Mouse (Mus musculus) spleen, adult 2 months (tissue): ENCODE results near the gene Lfng. TPM values are rescaled to one million over a fixed set of nuclear protein-coding genes. Genes with fewer than 3 reads are reported as not detected.

ENCODE experiments used
- DNase-seq, 2 experiments: peaks; one replicate each; pipeline versions ENCODE4 v3.0.0 to v3.0.0-alpha.2; 2012 to 2021; ENCODE audit warnings: low spot score in 2 of 2, low read depth in 1 of 2
- H3K27ac ChIP-seq: fragments of 200-500 bp; 2 replicates; pipeline ENCODE4 v1.5.1; 2012; ENCODE audit warnings: low read length, inconsistent platforms; ENCODE audit not compliant: insufficient read depth
- H3K27me3 ChIP-seq: fragments of 200-500 bp; 2 replicates; pipeline ENCODE4 v1.6.1; 2012; ENCODE audit warnings: mild to moderate bottlenecking, moderate library complexity, low read length, inconsistent platforms; ENCODE audit not compliant: control insufficient read depth, insufficient read depth
- H3K36me3 ChIP-seq: fragments of 200-500 bp; 2 replicates; pipeline ENCODE4 v1.6.1; 2012; ENCODE audit warnings: mild to moderate bottlenecking, low read length, inconsistent platforms; ENCODE audit not compliant: control insufficient read depth, insufficient read depth
- H3K4me1 ChIP-seq: fragments of 200-500 bp; 2 replicates; pipeline ENCODE4 v1.6.1; 2011; ENCODE audit warnings: inconsistent platforms; ENCODE audit not compliant: control insufficient read depth, insufficient read depth, insufficient read length
- H3K4me3 ChIP-seq: fragments of 200-500 bp; 2 replicates; pipeline ENCODE4 v1.5.1; 2011; ENCODE audit warnings: mild to moderate bottlenecking, inconsistent platforms; ENCODE audit not compliant: insufficient read depth, insufficient read length; ENCODE audit errors: extremely low read depth
- CTCF ChIP-seq: fragments of 200-500 bp; IDR thresholded peaks from 2 replicates; pipeline ENCODE4 v1.5.1; 2011; ENCODE audit warnings: mild to moderate bottlenecking, inconsistent platforms; ENCODE audit not compliant: insufficient read depth, insufficient read length, insufficient replicate concordance; ENCODE audit errors: extremely low read depth
- POLR2A ChIP-seq: fragments of 200-500 bp; IDR thresholded peaks from 2 replicates; pipeline ENCODE4 v1.6.1; 2011; ENCODE audit warnings: low read depth, low read length, inconsistent platforms
- WGBS: fragments of 180-500 bp; shearing (Covaris S2); methylation state at CpG from one replicate; pipeline ENCODE4 v1.1.7; 2018; 5-methylcytosine and 5-hydroxymethylcytosine counted together
- polyA plus RNA-seq: library from polyadenylated mRNA; depleted of rRNA; stranded (reverse); fragments of >200 nt; gene quantifications from 2 replicates; pipeline ENCODE4 v1.2.3, GENCODE M21; 2012

Lfng gene
- polyA plus RNA-seq, 1 experiment = 165 TPM

GRCm38 (mm10) chr5:140614837-140615236 lies 7.7 kb downstream of the Lfng start:
- Histone ChIP-seq H3K4me1 (peaks cover 38% of the 10 kb centered on the region), H3K27ac (peak overlapping the region; percentile 35), H3K36me3 (peaks cover 35% of the 10 kb centered on the region), H3K4me3 (no peak overlapping the region), H3K27me3 (no peaks in the 10 kb centered on the region)
- DNase-seq = no peak
- 67% methylated on average over 4 of the region's 4 CpGs for WGBS
- TF ChIP-seq POLR2A = no peak
- no peak for TF ChIP-seq CTCF

GRCm38 (mm10) chr5:140615321-140616109 lies 8.4 kb downstream of the Lfng start:
- Histone ChIP-seq H3K4me3 (no peak overlapping the region), H3K27ac (peak overlapping the region; percentile 92), H3K27me3 (no peaks in the 10 kb centered on the region), H3K4me1 (peaks cover 34% of the 10 kb centered on the region), H3K36me3 (peaks cover 35% of the 10 kb centered on the region)
- DNase-seq = no peak
- 67% methylated on average over 10 of the region's 10 CpGs for WGBS
- no peak for TF ChIP-seq CTCF
- TF ChIP-seq POLR2A = no peak

GRCm38 (mm10) chr5:140616110-140616503 lies 9.0 kb downstream of the Lfng start:
- no peaks in the 10 kb centered on the region for H3K27me3 ChIP-seq
- DNase-seq = no peak
- H3K4me3 ChIP-seq = no peak overlapping the region
- WGBS = 47% methylated on average over 6 of the region's 6 CpGs
- TF ChIP-seq CTCF = no peak
- no peak for TF ChIP-seq POLR2A
- peaks cover 31% of the 10 kb centered on the region for H3K4me1 ChIP-seq
- H3K36me3 ChIP-seq = peaks cover 34% of the 10 kb centered on the region
- H3K27ac ChIP-seq = peak overlapping the region; percentile 92

GRCm38 (mm10) chr5:140616691-140617090 lies 9.6 kb downstream of the Lfng start:
- peak in 1 of 2 experiments; percentile 67 for DNase-seq
- TF ChIP-seq POLR2A = no peak
- TF ChIP-seq CTCF = no peak
- H3K4me3 ChIP-seq = peak overlapping the region; percentile 0; the same call in 1 of the 2 replicates
- H3K36me3 ChIP-seq = peaks cover 31% of the 10 kb centered on the region
- H3K27me3 ChIP-seq = no peaks in the 10 kb centered on the region
- peak overlapping the region; percentile 92 for H3K27ac ChIP-seq
- peaks cover 25% of the 10 kb centered on the region for H3K4me1 ChIP-seq
- 5% methylated on average over 9 of the region's 9 CpGs for WGBS

- H3K36me3 ChIP-seq = peaks cover 23% of the 10 kb centered on the region
- 4% methylated on average over 5 of the region's 5 CpGs for WGBS
- TF ChIP-seq CTCF (no peak), POLR2A (peak; percentile 32; the same call in 1 of the 2 replicates)
- no peak overlapping the region for H3K4me3 ChIP-seq
- H3K27ac ChIP-seq = peak overlapping the region; percentile 92
- peaks cover 25% of the 10 kb centered on the region for H3K4me1 ChIP-seq
- peak; percentile 87 to 88 for DNase-seq
- H3K27me3 ChIP-seq = no peaks in the 10 kb centered on the region
These were observed 10.6 kb downstream of the Lfng start for GRCm38 (mm10) chr5:140617714-140618113.

- H3K27ac ChIP-seq = no peak overlapping the region
- 19% methylated on average over 6 of the region's 6 CpGs for WGBS
These were observed 12.1 kb downstream of the Lfng start for GRCm38 (mm10) chr5:140619151-140619771.

More at GRCm38 (mm10) chr5:140619151-140619771, 12.1 kb downstream of the Lfng start:
- H3K4me3 ChIP-seq = no peak overlapping the region
- H3K4me1 ChIP-seq = peaks cover 25% of the 10 kb centered on the region
- peaks cover 13% of the 10 kb centered on the region for H3K36me3 ChIP-seq
- TF ChIP-seq CTCF (peak; percentile 93), POLR2A (no peak)
- no peaks in the 10 kb centered on the region for H3K27me3 ChIP-seq
- peak in 1 of 2 experiments; percentile 79 for DNase-seq
